Mouse (Mus musculus) intestine, postnatal 0 days (tissue): ENCODE data around the gene Klrb1. TPM values are rescaled to one million over a fixed set of nuclear protein-coding genes. Genes with fewer than 3 reads are reported as not detected.
"Not testable (repeated sequence)": the region's sequence is repeated elsewhere in the genome, so short reads cannot be mapped to it uniquely, and the experiment has no call there.

Experiments used
- ATAC-seq: fragments of 200-750 bp; cut with Nextera tagmentation; 2 replicates; pipeline ENCODE4 v1.8.0; 2017; ENCODE audit warnings: mild to moderate bottlenecking, moderate TSS enrichment, moderate library complexity
- H3K27ac ChIP-seq: fragments of 300-500 bp; sonication (generic); 2 replicates; pipeline ENCODE4 v1.5.1; 2014; ENCODE audit warnings: mild to moderate bottlenecking, low read depth, low read length, moderate library complexity
- H3K27me3 ChIP-seq: fragments of 300-500 bp; sonication (generic); replicated peaks from 2 replicates; pipeline ENCODE4 v1.6.1; 2014; ENCODE audit warnings: low read length, mixed read lengths; ENCODE audit not compliant: control insufficient read depth, insufficient read depth
- H3K36me3 ChIP-seq: fragments of 300-500 bp; sonication (generic); 2 replicates; pipeline ENCODE4 v1.6.1; 2014; ENCODE audit warnings: mild to moderate bottlenecking, moderate library complexity; ENCODE audit not compliant: control insufficient read depth, insufficient read depth
- H3K4me1 ChIP-seq: fragments of 300-500 bp; sonication (generic); replicated peaks from 2 replicates; pipeline ENCODE4 v1.6.1; 2014; ENCODE audit warnings: antibody characterized with exemption, low read length, mixed read lengths; ENCODE audit not compliant: control insufficient read depth, insufficient read depth
- H3K4me2 ChIP-seq: fragments of 300-500 bp; sonication (generic); replicated peaks from 2 replicates; pipeline ENCODE4 v1.6.1; 2014; ENCODE audit warnings: low read depth, mild to moderate bottlenecking, moderate library complexity
- H3K4me3 ChIP-seq: fragments of 300-500 bp; sonication (generic); 2 replicates; pipeline ENCODE4 v1.5.1; 2014; ENCODE audit warnings: low read depth, low read length
- H3K9ac ChIP-seq: fragments of 300-500 bp; sonication (generic); 2 replicates; pipeline ENCODE4 v1.6.1; 2014; ENCODE audit warnings: mild to moderate bottlenecking, low read depth, low read length
- H3K9me3 ChIP-seq: fragments of 300-500 bp; sonication (generic); 2 replicates; pipeline ENCODE4 v1.6.1; 2016; ENCODE audit warnings: mixed run types; ENCODE audit not compliant: control insufficient read depth
- CTCF ChIP-seq: sonication (generic); IDR thresholded peaks from 2 replicates; pipeline ENCODE4 v1.5.1; 2016; ENCODE audit warnings: low read depth, mild to moderate bottlenecking, control low read depth, antibody characterized with exemption, moderate library complexity
- WGBS: fragments of 180-500 bp; shearing (Covaris S2); extraction: QIAGEN DNeasy Blood & Tissue Kit; methylation state at CpG from one replicate; pipeline ENCODE4 v1.1.7; 2014; 5-methylcytosine and 5-hydroxymethylcytosine counted together
- polyA plus RNA-seq: library from polyadenylated mRNA; unstranded; fragments of >200 nt; fragmentation: Nextera tagmentation; extraction: Ambion mirVana; gene quantifications from 2 replicates; pipeline ENCODE4 v1.2.1, GENCODE M21; 2015

Klrb1 gene
- polyA plus RNA-seq, 1 experiment from 2014 or later = 0.13 TPM

- ATAC-seq = peak; percentile 93
- TF ChIP-seq CTCF = peak; percentile 89
- WGBS = under 1% methylated on average over 29 of the region's 30 CpGs
Observed at GRCm38 (mm10) chr6:128763736-128764523, 41.1 kb upstream of the Klrb1 start.

GRCm38 (mm10) chr6:128762892-128763670 is 40.2 kb upstream of the Klrb1 start:
- not testable (repeated sequence) for ATAC-seq, H3K9ac ChIP-seq, H3K9me3 ChIP-seq, H3K27ac ChIP-seq, H3K27me3 ChIP-seq, H3K4me1 ChIP-seq, H3K36me3 ChIP-seq
- Histone ChIP-seq H3K4me2 (peak overlapping the region; percentile 78), H3K4me3 (peak overlapping the region; percentile 51; the same call in 1 of the 2 replicates)
- WGBS = 77% methylated on average over 10 of the region's 10 CpGs

More at GRCm38 (mm10) chr6:128763736-128764523, 41.1 kb upstream of the Klrb1 start:
- Histone ChIP-seq H3K27ac (no peak overlapping the region; the same call in 1 of the 2 replicates), H3K9ac (peak overlapping the region; percentile 50; the same call in 1 of the 2 replicates), H3K9me3 (no peaks in the 10 kb centered on the region), H3K4me1 (no peaks in the 10 kb centered on the region), H3K36me3 (no peaks in the 10 kb centered on the region), H3K27me3 (no peaks in the 10 kb centered on the region), H3K4me2 (peak overlapping the region; percentile 78), H3K4me3 (peak overlapping the region; percentile 51)

- no peaks in the 10 kb centered on the region for H3K9me3 ChIP-seq
- WGBS = 34% methylated on average over 5 of the region's 5 CpGs
- H3K4me1 ChIP-seq = no peaks in the 10 kb centered on the region
- no peak for TF ChIP-seq CTCF
- peak overlapping the region; percentile 64 for H3K4me3 ChIP-seq
- no peaks in the 10 kb centered on the region for H3K36me3 ChIP-seq
- H3K27ac ChIP-seq = no peak overlapping the region
- peak overlapping the region; percentile 66 for H3K4me2 ChIP-seq
- no peak for ATAC-seq
- H3K9ac ChIP-seq = no peak overlapping the region
- no peaks in the 10 kb centered on the region for H3K27me3 ChIP-seq
Observed at GRCm38 (mm10) chr6:128761144-128761540, 38.3 kb upstream of the Klrb1 start.

- not testable (repeated sequence) for H3K36me3 ChIP-seq, H3K27me3 ChIP-seq, H3K4me1 ChIP-seq, H3K9me3 ChIP-seq
- peak; percentile 89 for TF ChIP-seq CTCF
- Histone ChIP-seq H3K27ac (peak overlapping the region; percentile 87), H3K4me3 (peak overlapping the region; percentile 64), H3K9ac (peak overlapping the region; percentile 77), H3K4me2 (peak overlapping the region; percentile 66)
- peak; percentile 73 for ATAC-seq
- WGBS = under 1% methylated on average over 44 of the region's 44 CpGs
Observed at GRCm38 (mm10) chr6:128760416-128761143, 37.7 kb upstream of the Klrb1 start.

GRCm38 (mm10) chr6:128760016-128760415 is 37.2 kb upstream of the Klrb1 start:
- Histone ChIP-seq H3K27ac (peak overlapping the region; percentile 87), H3K4me3 (peak overlapping the region; percentile 64), H3K4me2 (peak overlapping the region; percentile 66), H3K9ac (peak overlapping the region; percentile 77)
- not testable (repeated sequence) for H3K4me1 ChIP-seq, H3K27me3 ChIP-seq, H3K36me3 ChIP-seq, H3K9me3 ChIP-seq
- ATAC-seq = peak; percentile 16
- WGBS = under 1% methylated on average over 22 of the region's 22 CpGs
